Mouse (Mus musculus): ENCODE measurements around the gene Vipr1. TPM values are rescaled to one million over a fixed set of nuclear protein-coding genes. Genes with fewer than 3 reads are reported as not detected.
"Not testable (repeated sequence)": the region's sequence is repeated elsewhere in the genome, so short reads cannot be mapped to it uniquely, and the experiment has no call there.

Gene Vipr1
- total RNA-seq (2021), result under 1 TPM; 0.21 to 0.66 TPM
- long read RNA-seq, experiment 1, result 0 reads
- long read RNA-seq, experiment 2, result 0 reads

- DNase-seq (ENCODE audit: low spot score in 2 of 2), result peak in 1 of 2 experiments; percentile 38
These were observed at the start of gene Vipr1 for GRCm38 (mm10) chr9:121642401-121643181. TSS of gene Vipr1 (plus strand) at chr9:121642716.

GRCm38 (mm10) chr9:121592948-121593550 lies 49.5 kb upstream of the Vipr1 start:
- DNase-seq (ENCODE audit: low spot score in 2 of 2), result no peak

- not testable (repeated sequence) for DNase-seq (ENCODE audit: low spot score in 2 of 2)
These were observed 48.7 kb upstream of the Vipr1 start for GRCm38 (mm10) chr9:121593768-121594167.

- no peak for DNase-seq (ENCODE audit: low spot score in 2 of 2)
These were observed 47.7 kb upstream of the Vipr1 start for GRCm38 (mm10) chr9:121594771-121595170.

GRCm38 (mm10) chr9:121598106-121598505 lies 44.4 kb upstream of the Vipr1 start:
- DNase-seq (ENCODE audit: low spot score in 2 of 2), result no peak

GRCm38 (mm10) chr9:121599551-121599950 lies 43.0 kb upstream of the Vipr1 start:
- no peak for DNase-seq (ENCODE audit: low spot score in 2 of 2)

- no peak for DNase-seq (ENCODE audit: low spot score in 2 of 2)
These were observed 42.2 kb upstream of the Vipr1 start for GRCm38 (mm10) chr9:121600201-121600860.

- DNase-seq (ENCODE audit: low spot score in 2 of 2), result no peak
These were observed 41.6 kb upstream of the Vipr1 start for GRCm38 (mm10) chr9:121600861-121601427.

GRCm38 (mm10) chr9:121602381-121602780 lies 40.1 kb upstream of the Vipr1 start:
- no peak for DNase-seq (ENCODE audit: low spot score in 2 of 2)

- peak; percentile 52 to 68 for DNase-seq (ENCODE audit: low spot score in 2 of 2)
These were observed 36.9 kb upstream of the Vipr1 start for GRCm38 (mm10) chr9:121605414-121606278.

GRCm38 (mm10) chr9:121606498-121607096 lies 35.9 kb upstream of the Vipr1 start:
- DNase-seq (ENCODE audit: low spot score in 2 of 2), result no peak

- no peak for DNase-seq (ENCODE audit: low spot score in 2 of 2)
These were observed 33.1 kb upstream of the Vipr1 start for GRCm38 (mm10) chr9:121609381-121609780.

- DNase-seq (ENCODE audit: low spot score in 2 of 2), result no peak
These were observed 29.3 kb upstream of the Vipr1 start for GRCm38 (mm10) chr9:121613192-121613591.

GRCm38 (mm10) chr9:121614241-121614757 lies 28.2 kb upstream of the Vipr1 start:
- no peak for DNase-seq (ENCODE audit: low spot score in 2 of 2)

- DNase-seq (ENCODE audit: low spot score in 2 of 2), result no peak
These were observed 26.0 kb upstream of the Vipr1 start for GRCm38 (mm10) chr9:121616471-121616870.

GRCm38 (mm10) chr9:121619441-121619840 lies 23.1 kb upstream of the Vipr1 start:
- no peak for DNase-seq (ENCODE audit: low spot score in 2 of 2)

- DNase-seq (ENCODE audit: low spot score in 2 of 2), result no peak
These were observed 19.3 kb upstream of the Vipr1 start for GRCm38 (mm10) chr9:121623235-121623634.

GRCm38 (mm10) chr9:121624920-121625319 lies 17.6 kb upstream of the Vipr1 start:
- no peak for DNase-seq (ENCODE audit: low spot score in 2 of 2)

GRCm38 (mm10) chr9:121630627-121631026 lies 11.9 kb upstream of the Vipr1 start:
- no peak for DNase-seq (ENCODE audit: low spot score in 2 of 2)

- DNase-seq (ENCODE audit: low spot score in 2 of 2), result no peak
These were observed 10.6 kb upstream of the Vipr1 start for GRCm38 (mm10) chr9:121631946-121632345.
